Mouse (Mus musculus) large intestine, adult 2 months (tissue): ENCODE data around the gene Ppp1r37. TPM values are rescaled to one million over a fixed set of nuclear protein-coding genes. Genes with fewer than 3 reads are reported as not detected.
"Not testable (repeated sequence)": the region's sequence is repeated elsewhere in the genome, so short reads cannot be mapped to it uniquely, and the experiment has no call there.

ENCODE experiments used
- DNase-seq: peaks from one replicate; pipeline ENCODE4 v3.0.0-alpha.2; 2012; ENCODE audit warnings: low read depth, low spot score
- WGBS: fragments of 180-500 bp; shearing (Covaris S2); methylation state at CpG from one replicate; pipeline ENCODE4 v1.1.7; 2018; 5-methylcytosine and 5-hydroxymethylcytosine counted together
- polyA plus RNA-seq: library from polyadenylated mRNA; depleted of rRNA; stranded (reverse); fragments of >200 nt; gene quantifications from 2 replicates; pipeline ENCODE4 v1.2.3, GENCODE M21; 2012; rRNA removed

Gene Ppp1r37
- polyA plus RNA-seq = 77.1 and 78.1 TPM in 2 replicates

DNA sequence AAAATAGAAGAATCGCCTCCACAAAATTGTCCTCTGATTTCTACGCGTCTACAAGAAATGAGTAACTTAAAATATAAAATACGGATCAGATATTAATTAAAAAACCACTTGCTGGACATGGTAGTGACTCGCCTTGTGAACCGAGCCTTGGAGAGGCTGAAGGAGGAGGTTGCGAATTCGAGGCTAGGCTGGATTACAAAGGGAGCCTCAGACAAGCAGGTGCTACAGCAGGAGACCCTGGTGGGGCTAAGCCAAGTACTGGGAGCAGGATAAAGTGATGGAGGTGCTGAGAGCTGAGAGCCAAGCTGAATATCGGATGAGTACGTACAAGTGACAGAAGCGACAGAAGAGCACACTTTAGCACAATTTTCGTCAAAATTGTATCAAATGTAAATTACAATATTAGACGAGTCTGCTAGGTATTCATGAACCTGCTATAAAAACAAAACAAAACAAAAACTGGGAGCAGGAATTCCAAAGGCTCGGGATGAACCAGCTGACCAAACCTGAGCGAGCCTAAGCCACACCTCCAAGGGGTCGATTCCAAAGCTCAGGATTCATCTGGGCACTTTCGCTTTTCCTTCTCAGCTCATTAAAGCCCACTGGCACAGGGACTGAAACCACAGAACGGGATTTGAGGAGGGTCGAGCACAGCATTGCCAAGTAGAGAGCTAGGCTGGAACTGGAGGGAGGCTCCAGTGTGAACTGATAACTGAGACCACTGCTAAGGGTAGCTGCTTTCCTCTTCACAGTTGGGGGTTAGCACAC is at the start of gene Ppp1r37:
Gene Ppp1r37 (minus strand): TSS at position 434 of the 768 bp plus-strand sequence.
- no peak for DNase-seq
- WGBS = 2% methylated on average over 19 of the region's 19 CpGs

- no peak for DNase-seq
- WGBS = 84% methylated on average over 5 of the region's 5 CpGs
Observed at GRCm38 (mm10) chr7:19610969-19611368, 48.1 kb upstream of the Ppp1r37 start.

GRCm38 (mm10) chr7:19609641-19610332 is 46.9 kb upstream of the Ppp1r37 start:
- WGBS = 75% methylated on average over 12 of the region's 12 CpGs
- DNase-seq = no peak

DNA sequence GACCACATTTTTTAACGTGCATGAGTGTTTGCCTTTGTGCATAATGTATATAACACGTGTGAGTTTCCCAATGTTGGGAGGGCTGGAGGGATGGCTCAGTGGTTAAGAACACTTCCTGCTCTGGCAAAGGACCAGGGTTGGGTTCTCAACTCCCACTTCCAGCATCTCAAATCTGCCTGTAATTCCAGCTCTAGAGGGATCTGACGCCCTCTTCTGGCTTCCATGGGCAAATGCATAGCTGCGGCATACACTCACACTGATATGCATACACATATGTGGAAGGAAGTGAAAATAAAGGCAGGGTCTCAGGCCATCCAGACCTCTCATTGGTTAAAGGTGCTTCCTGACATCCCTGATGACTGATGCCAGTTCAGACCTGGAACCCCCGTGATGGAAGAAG is 44.4 kb upstream of the Ppp1r37 start:
- 82% methylated on average over 5 of the region's 5 CpGs for WGBS

GRCm38 (mm10) chr7:19604606-19605214 is 41.8 kb upstream of the Ppp1r37 start:
- 53% methylated on average over 10 of the region's 10 CpGs for WGBS
- not testable (repeated sequence) for DNase-seq

More for the DNA sequence above, 44.4 kb upstream of the Ppp1r37 start:
- DNase-seq = no peak

DNA sequence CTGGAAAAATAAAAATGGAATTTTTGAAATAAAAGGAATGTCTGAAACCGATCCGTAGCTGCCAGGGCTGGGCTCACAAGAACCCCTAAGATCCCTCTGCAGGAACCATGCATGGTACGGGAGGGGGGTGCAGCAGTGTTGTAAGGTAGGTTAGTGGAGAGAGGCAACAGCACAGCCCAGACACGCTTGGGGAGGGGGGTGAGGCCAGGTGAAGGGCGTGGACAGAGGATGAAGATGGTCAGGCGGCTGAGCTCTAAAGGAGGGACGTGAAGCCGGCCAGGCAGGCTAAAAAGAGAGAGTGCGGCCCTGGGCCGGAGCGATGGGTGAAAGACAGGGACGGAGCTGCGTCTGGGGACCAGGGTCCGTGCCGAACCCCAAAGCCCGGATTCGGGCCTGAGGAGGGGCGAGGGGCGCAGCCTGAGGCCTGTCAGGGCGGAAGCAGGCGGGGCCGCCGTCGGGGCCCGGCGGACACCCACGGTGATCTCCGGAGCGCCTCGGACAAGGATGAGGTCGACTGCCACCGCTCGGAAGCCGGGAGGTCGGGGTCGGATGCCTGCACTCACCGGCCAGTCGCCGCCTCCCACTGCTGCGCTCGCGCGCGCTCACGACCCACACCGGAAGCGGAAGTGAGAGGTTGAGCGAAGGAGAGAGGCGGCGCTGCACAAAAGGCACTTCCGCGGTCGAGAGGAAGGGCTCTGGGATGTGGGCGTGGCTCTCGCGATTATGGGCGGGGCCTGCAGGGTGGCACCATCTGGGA is 41.2 kb upstream of the Ppp1r37 start, which contains the start of gene Clasrp:
Gene Clasrp (minus strand): TSS at position 638 of the 757 bp plus-strand sequence.
- peak; percentile 87 for DNase-seq
- WGBS = under 1% methylated on average over 57 of the region's 57 CpGs

GRCm38 (mm10) chr7:19603055-19603454 is 40.2 kb upstream of the Ppp1r37 start:
- 57% methylated on average over 12 of the region's 12 CpGs for WGBS
- DNase-seq = no peak

DNA sequence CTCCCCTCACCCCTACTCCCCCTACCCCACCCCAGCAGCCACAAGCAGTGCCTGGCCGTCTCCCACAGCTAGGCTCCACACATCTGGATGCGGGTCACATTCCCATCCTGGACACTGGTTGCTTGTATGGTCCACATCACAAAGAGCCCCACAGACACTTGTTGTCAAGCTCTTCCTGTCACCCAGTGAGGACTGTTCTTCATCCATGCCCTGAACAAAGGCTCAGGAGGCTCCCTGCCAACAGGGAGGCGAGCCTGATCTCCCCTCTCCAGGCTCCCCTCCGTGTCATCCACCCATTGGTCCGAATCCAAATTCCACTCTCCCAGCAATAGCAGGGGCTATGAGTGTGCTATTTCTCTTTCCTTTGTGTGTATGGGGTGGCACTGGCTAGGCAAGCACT is 37.7 kb upstream of the Ppp1r37 start:
- 70% methylated on average over 5 of the region's 5 CpGs for WGBS
- no peak for DNase-seq

DNA sequence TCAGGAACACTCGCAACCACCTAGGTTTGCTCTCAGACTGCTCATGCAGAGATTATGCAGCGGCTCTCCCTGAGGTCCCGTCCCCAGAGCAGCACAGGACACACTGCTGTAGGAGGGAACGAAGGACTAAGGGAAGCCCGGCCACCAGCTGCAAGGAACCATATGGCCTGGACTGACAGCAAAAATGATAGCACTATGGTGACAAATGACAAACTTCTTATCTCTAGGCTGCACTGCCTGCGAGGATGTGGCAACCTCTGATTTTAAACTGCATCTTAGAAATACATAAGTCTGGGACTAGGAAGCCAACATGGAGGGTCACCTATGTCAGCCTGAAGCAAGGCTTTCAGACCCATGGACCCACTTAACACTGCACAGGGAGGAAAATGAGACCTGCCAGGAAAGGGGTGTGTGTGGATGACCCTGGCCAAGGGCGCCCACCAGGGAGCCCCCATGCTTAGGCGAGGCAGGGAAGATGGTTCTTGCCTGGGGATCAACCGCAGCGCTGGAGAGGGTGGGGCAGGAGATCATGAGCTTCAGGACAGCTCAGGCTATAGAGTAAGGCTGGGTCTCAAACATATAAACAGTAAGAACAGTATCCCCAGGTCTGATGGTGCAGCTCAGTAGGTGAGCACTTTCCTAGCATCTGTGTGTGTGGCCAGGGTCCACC is 30.3 kb upstream of the Ppp1r37 start:
- WGBS = 88% methylated on average over 10 of the region's 10 CpGs
- no peak for DNase-seq

- WGBS = 40% methylated on average over 3 of the region's 3 CpGs
- no peak for DNase-seq
Observed at GRCm38 (mm10) chr7:19589917-19590316, 27.0 kb upstream of the Ppp1r37 start.

GRCm38 (mm10) chr7:19589207-19589606 is 26.3 kb upstream of the Ppp1r37 start:
- WGBS = 51% methylated on average over 3 of the region's 3 CpGs
- no peak for DNase-seq

DNA sequence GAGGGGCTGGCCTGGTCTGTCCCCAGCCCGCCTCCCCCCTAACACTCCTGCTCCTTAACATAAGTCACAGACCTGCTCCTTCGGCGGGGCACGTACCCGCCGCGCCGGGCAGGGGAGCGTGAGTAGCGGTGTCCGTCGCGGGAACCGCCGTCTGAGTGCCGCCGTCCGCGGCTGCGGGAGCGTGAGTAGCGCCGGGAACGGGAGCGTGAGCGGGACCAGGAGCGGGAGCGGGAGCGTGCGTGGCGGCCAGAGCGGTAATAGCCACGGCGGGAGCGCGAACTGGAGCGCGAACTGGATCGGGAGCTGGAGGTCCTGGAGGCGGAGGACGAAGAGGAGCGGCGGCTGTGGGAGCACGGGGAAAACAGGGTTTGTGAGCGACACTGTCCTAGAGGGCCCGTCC is 23.4 kb upstream of the Ppp1r37 start:
- 92% methylated on average over 46 of the region's 46 CpGs for WGBS
- DNase-seq = no peak

DNA sequence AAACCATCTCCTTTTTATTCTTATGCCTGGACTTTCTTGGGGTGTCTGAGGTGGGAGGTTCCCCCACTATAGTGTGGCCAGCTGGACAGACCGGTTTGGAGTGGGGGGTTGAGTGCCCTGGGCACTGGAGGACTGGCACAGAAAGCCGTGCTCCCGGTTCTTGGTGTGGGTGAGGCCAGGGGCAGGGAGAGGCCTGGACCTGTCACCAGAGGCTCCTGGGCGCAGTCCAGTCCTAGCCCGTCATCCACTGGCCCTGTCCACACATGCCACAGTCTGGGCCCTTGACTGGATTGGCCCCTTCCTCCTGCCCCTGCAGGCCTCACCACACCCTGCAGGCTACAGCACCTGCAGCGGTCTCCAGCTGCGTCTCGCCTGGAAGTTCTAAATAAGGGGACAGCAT is 17.8 kb upstream of the Ppp1r37 start:
- WGBS = 68% methylated on average over 8 of the region's 8 CpGs
- DNase-seq = no peak

DNA sequence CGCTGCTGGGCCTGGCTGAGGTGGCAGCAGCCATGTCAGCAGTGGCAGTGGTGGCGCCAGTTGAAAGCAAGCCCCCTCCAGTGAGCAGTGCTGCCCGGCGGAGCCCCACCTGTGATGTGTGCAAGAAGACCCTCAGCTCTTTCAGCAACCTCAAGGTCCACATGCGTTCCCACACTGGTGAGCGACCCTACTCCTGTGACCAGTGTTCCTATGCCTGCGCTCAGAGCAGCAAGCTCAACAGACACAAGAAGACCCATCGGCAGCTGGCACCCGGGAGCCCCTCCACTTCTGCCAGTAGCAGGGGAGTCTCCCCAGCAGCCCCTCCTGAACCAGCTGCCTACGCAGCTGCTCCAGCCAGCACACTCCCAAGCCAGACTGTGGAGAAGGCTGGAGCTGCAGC is 16.9 kb upstream of the Ppp1r37 start:
- 92% methylated on average over 10 of the region's 10 CpGs for WGBS
- DNase-seq = no peak

- 69% methylated on average over 4 of the region's 4 CpGs for WGBS
- no peak for DNase-seq
Observed at GRCm38 (mm10) chr7:19578436-19578835, 15.6 kb upstream of the Ppp1r37 start.

GRCm38 (mm10) chr7:19577877-19578414 is 15.1 kb upstream of the Ppp1r37 start:
- no peak for DNase-seq
- 13% methylated on average over 10 of the region's 10 CpGs for WGBS

- no peak for DNase-seq
- WGBS = under 1% methylated on average over 56 of the region's 56 CpGs
Observed at GRCm38 (mm10) chr7:19577141-19577852, 14.4 kb upstream of the Ppp1r37 start, which contains the start of the genes Zfp296 and Gemin7. TSS of gene Zfp296 (plus strand) at chr7:19577287. TSS of gene Gemin7 (minus strand) at chr7:19577595.

- WGBS = 48% methylated on average over 3 of the region's 3 CpGs
- no peak for DNase-seq
Observed at GRCm38 (mm10) chr7:19575559-19575958, 12.7 kb upstream of the Ppp1r37 start.
